Mouse (Mus musculus): Measurements from ENCODE around the gene Tex21. TPM values are rescaled to one million over a fixed set of nuclear protein-coding genes. Genes with fewer than 3 reads are reported as not detected.
"Not testable (repeated sequence)": the region's sequence is repeated elsewhere in the genome, so short reads cannot be mapped to it uniquely, and the experiment has no call there.

Gene Tex21
- polyA plus RNA-seq, 1 experiment: not detected

GRCm38 (mm10) chr12:76177864-76178518 lies 68.6 kb downstream of the Tex21 start:
- Histone ChIP-seq H3K27me3 (ENCODE audit: control insufficient read depth, insufficient read depth, low read length) (no peaks in the 10 kb centered on the region), H3K4me3 (replicated peaks; ENCODE audit: insufficient read depth, low read depth, low read length) (no peak overlapping the region), H3K27ac (ENCODE audit: insufficient read depth, low read length) (no peak overlapping the region), H3K4me1 (ENCODE audit: control insufficient read depth, insufficient read depth, low read length) (no peaks in the 10 kb centered on the region)
- 37% methylated on average over 16 of the region's 16 CpGs for WGBS
- peak; percentile 71 to 83 for DNase-seq
- TF ChIP-seq CTCF (IDR thresholded peaks at IDR 0.05; ENCODE audit: borderline replicate concordance, insufficient read depth, low read depth, low read length) (peak; percentile 84), POLR2A (IDR thresholded peaks at IDR 0.05; ENCODE audit: borderline replicate concordance, insufficient read depth, low read length) (no peak)

GRCm38 (mm10) chr12:76177000-76177863 lies 69.3 kb downstream of the Tex21 start, which contains the start of gene Esr2:
Esr2 (minus strand) TSS chr12:76177259.
- peak; percentile 23 to 44 for DNase-seq
- under 1% methylated on average over 39 of the region's 39 CpGs for WGBS
- Histone ChIP-seq H3K4me1 (ENCODE audit: control insufficient read depth, insufficient read depth, low read length) (no peaks in the 10 kb centered on the region), H3K27me3 (ENCODE audit: control insufficient read depth, insufficient read depth, low read length) (no peaks in the 10 kb centered on the region), H3K4me3 (replicated peaks; ENCODE audit: insufficient read depth, low read depth, low read length) (peak within 1 kb of the TSS; percentile 40), H3K27ac (ENCODE audit: insufficient read depth, low read length) (no peak within 1 kb of the TSS)
- no peak for TF ChIP-seq CTCF (IDR thresholded peaks at IDR 0.05; ENCODE audit: borderline replicate concordance, insufficient read depth, low read depth, low read length)
- TF ChIP-seq POLR2A (IDR thresholded peaks at IDR 0.05; ENCODE audit: borderline replicate concordance, insufficient read depth, low read length): no peak

GRCm38 (mm10) chr12:76165641-76166040 lies 80.9 kb downstream of the Tex21 start:
- H3K4me1 ChIP-seq (ENCODE audit: control insufficient read depth, insufficient read depth, low read length): no peaks in the 10 kb centered on the region
- DNase-seq: no peak
- no peak overlapping the region for H3K4me3 ChIP-seq (replicated peaks; ENCODE audit: insufficient read depth, low read depth, low read length)
- WGBS: 59% methylated on average over 5 of the region's 5 CpGs
- TF ChIP-seq POLR2A (IDR thresholded peaks at IDR 0.05; ENCODE audit: borderline replicate concordance, insufficient read depth, low read length): no peak
- no peak for TF ChIP-seq CTCF (IDR thresholded peaks at IDR 0.05; ENCODE audit: borderline replicate concordance, insufficient read depth, low read depth, low read length)
- no peaks in the 10 kb centered on the region for H3K27me3 ChIP-seq (ENCODE audit: control insufficient read depth, insufficient read depth, low read length)
- H3K27ac ChIP-seq (ENCODE audit: insufficient read depth, low read length): no peak overlapping the region

GRCm38 (mm10) chr12:76152389-76152788 lies 94.2 kb downstream of the Tex21 start:
- not testable (repeated sequence) for H3K27ac ChIP-seq (ENCODE audit: insufficient read depth, low read length); H3K4me1 ChIP-seq (ENCODE audit: control insufficient read depth, insufficient read depth, low read length); H3K27me3 ChIP-seq (ENCODE audit: control insufficient read depth, insufficient read depth, low read length)
- 11% methylated on average over 30 of the region's 30 CpGs for WGBS
- DNase-seq: peak; percentile 39
- peak overlapping the region; percentile 13 for H3K4me3 ChIP-seq (replicated peaks; ENCODE audit: insufficient read depth, low read depth, low read length)

Other genes with a start within 250 kb of the Tex21 start
- 0.07 and 0.10 TPM in 2 replicates for gene Esr2, start 69.5 kb downstream of the Tex21 start, polyA plus RNA-seq (2012; rRNA removed)
- 44.4 and 52.6 TPM in 2 replicates for gene Mthfd1, start 8.6 kb upstream of the Tex21 start, polyA plus RNA-seq (2012; rRNA removed)
- 3.8 and 4.4 TPM in 2 replicates for gene Akap5, start 78.1 kb upstream of the Tex21 start, polyA plus RNA-seq (2012; rRNA removed)
- 16.7 and 18.8 TPM in 2 replicates for gene Zbtb25, start 122.9 kb upstream of the Tex21 start, polyA plus RNA-seq (2012; rRNA removed)
- 3.2 and 3.3 TPM in 2 replicates for gene Zbtb1, start 123.5 kb upstream of the Tex21 start, polyA plus RNA-seq (2012; rRNA removed)
- gene Hspa2, start 157.4 kb upstream of the Tex21 start, polyA plus RNA-seq (2012; rRNA removed): 20.0 and 20.6 TPM in 2 replicates
- 0.72 and 0.90 TPM in 2 replicates for gene Ppp1r36, start 170.8 kb upstream of the Tex21 start, polyA plus RNA-seq (2012; rRNA removed)